Mouse (Mus musculus) heart, embryonic 10.5 days (tissue): ENCODE results near the gene Gm8677. TPM values are rescaled to one million over a fixed set of nuclear protein-coding genes. Genes with fewer than 3 reads are reported as not detected.
"Not testable (repeated sequence)": the region's sequence is repeated elsewhere in the genome, so short reads cannot be mapped to it uniquely, and the experiment has no call there.

Experiments
- DNase-seq: peaks from one replicate; pipeline ENCODE4 v3.0.0-alpha.2; 2017; ENCODE audit warnings: low spot score
- H3K27ac ChIP-seq: fragments of 300-500 bp; sonication (generic); 2 replicates; pipeline ENCODE4 v1.5.1; 2016; ENCODE audit warnings: mild to moderate bottlenecking
- H3K27me3 ChIP-seq: fragments of 300-500 bp; sonication (generic); 2 replicates; pipeline ENCODE4 v1.6.1; 2016; ENCODE audit warnings: mild to moderate bottlenecking; ENCODE audit not compliant: poor library complexity, insufficient read depth, severe bottlenecking
- H3K36me3 ChIP-seq: fragments of 300-500 bp; sonication (generic); 2 replicates; pipeline ENCODE4 v1.6.1; 2016; ENCODE audit warnings: mild to moderate bottlenecking, moderate library complexity
- H3K4me1 ChIP-seq: fragments of 300-500 bp; sonication (generic); 2 replicates; pipeline ENCODE4 v1.6.1; 2016; ENCODE audit warnings: mild to moderate bottlenecking
- H3K4me3 ChIP-seq: fragments of 300-500 bp; sonication (generic); 2 replicates; pipeline ENCODE4 v1.5.1; 2016; ENCODE audit warnings: mild to moderate bottlenecking, moderate library complexity
- H3K9me3 ChIP-seq: fragments of 300-500 bp; sonication (generic); 2 replicates; pipeline ENCODE4 v1.6.1; 2016; ENCODE audit warnings: mild to moderate bottlenecking, moderate library complexity
- WGBS: fragments of 180-500 bp; shearing (Covaris S2); methylation state at CpG from one replicate; pipeline ENCODE4 v1.1.7; 2016; 5-methylcytosine and 5-hydroxymethylcytosine counted together
- polyA plus RNA-seq: library from polyadenylated mRNA; unstranded; fragments of >200 nt; fragmentation: Nextera tagmentation; extraction: Ambion mirVana; gene quantifications from 2 replicates; pipeline ENCODE4 v1.2.1, GENCODE M21; 2016

Gene Gm8677
- not detected in 2 replicates for polyA plus RNA-seq

DNA sequence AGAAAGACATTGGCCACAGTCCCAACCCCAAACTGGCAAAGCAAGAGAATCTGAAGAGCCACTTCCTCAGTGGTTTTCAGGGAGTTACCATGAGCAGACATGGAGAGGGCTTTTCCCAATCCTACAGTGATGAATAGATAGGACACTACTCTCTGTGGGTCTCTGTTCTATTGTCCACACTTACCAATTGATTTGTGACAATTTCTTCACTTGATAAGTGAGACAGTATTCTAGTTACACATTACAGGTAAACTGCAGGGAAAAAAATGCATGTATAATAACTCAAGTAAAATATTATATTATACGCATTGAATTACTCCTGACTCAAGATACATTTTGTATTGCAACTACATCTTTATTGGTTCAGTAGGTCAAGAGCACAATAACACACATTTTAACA is at the start of gene Gm8677:
Gm8677 (minus strand) TSS at position 101 of the 400 bp plus-strand sequence.
- H3K27me3 ChIP-seq, H3K36me3 ChIP-seq, H3K4me3 ChIP-seq, H3K4me1 ChIP-seq, H3K27ac ChIP-seq, DNase-seq, H3K9me3 ChIP-seq: not testable (repeated sequence)
- WGBS: no CpG with 5 or more reads among the region's 1 CpGs

DNA sequence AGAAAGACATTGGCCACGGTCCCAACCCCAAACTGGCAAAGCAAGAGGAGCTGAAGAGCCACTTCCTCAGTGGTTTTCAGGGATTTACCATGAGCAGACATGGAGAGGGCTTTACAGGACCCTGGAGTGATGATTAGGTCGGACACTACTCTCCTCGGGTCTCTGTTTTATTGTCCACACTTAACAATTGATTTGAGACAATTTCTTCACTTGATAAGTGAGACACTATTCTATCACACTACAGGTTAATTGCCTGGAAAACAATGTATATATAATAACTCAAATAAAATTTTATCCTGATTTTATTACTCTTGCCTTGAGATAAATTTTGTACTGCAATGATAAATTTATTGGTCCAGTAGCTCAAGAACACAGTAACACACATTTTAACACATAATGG is 30.6 kb upstream of the Gm8677 start, which contains the start of gene Gm4201:
Gm4201 (minus strand) TSS at position 101 of the 400 bp plus-strand sequence.
- not testable (repeated sequence) for H3K4me1 ChIP-seq, DNase-seq, H3K36me3 ChIP-seq, H3K4me3 ChIP-seq, H3K9me3 ChIP-seq, H3K27ac ChIP-seq, H3K27me3 ChIP-seq
- WGBS: no CpG with 5 or more reads among the region's 3 CpGs

DNA sequence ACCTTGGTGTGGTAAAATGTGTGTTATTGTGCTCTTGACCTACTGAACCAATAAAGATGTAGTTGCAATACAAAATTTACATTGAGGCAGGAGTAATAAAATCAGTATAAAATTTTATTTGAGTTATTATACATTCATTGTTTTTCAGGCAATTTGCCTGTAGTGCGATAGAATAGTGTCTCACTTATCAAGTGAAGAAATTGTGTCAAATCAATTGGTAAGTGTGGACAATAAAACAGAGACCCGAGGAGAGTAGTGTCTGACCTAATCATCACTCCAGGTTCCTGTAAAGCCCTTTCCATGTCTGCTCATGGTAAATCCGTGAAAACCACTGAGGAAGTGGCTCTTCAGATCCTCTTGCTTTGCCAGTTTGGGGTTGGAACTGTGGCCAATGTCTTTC is 12.0 kb downstream of the Gm8677 start, which contains the start of gene Vmn1r152:
Vmn1r152 (plus strand) TSS at position 301 of the 400 bp plus-strand sequence.
- H3K4me1 ChIP-seq: not testable (repeated sequence)
- WGBS: no CpG with 5 or more reads among the region's 3 CpGs

DNA sequence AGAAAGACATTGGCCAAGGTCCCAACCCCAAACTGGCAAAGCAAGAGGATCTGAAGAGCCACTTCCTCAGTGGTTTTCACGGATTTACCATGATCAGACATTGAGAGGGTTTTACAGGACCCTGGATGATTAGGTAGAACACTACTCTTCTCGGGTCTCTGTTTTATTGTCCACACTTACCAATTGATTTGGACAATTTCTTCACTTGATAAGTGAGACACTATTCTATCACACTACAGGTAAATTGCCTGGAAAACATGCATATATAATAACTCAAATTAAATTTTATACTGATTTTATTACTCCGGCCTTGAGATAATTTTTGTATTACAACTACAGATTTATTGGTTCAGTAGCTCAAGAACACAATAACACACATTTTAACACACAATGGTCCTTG is 35.1 kb downstream of the Gm8677 start, which contains the start of gene Vmn1r151:
Vmn1r151 (minus strand) TSS at position 101 of the 400 bp plus-strand sequence.
- not testable (repeated sequence) for H3K4me1 ChIP-seq, DNase-seq, H3K36me3 ChIP-seq, H3K27me3 ChIP-seq, H3K9me3 ChIP-seq, H3K27ac ChIP-seq, H3K4me3 ChIP-seq
- 47% methylated on average over 2 of the region's 3 CpGs for WGBS

More for the DNA sequence above, 12.0 kb downstream of the Gm8677 start, which contains the start of gene Vmn1r152:
- H3K9me3 ChIP-seq, H3K36me3 ChIP-seq, H3K4me3 ChIP-seq, H3K27me3 ChIP-seq, DNase-seq, H3K27ac ChIP-seq: not testable (repeated sequence)

Other genes starting within 250 kb of the Gm8677 start
- gene Gm4187, start 205.2 kb downstream of the Gm8677 start, polyA plus RNA-seq: not detected in 2 replicates
- not detected in 2 replicates for gene Gm8660, start 163.8 kb downstream of the Gm8677 start, polyA plus RNA-seq
- not detected in 2 replicates for gene Vmn1r148, start 121.3 kb downstream of the Gm8677 start, polyA plus RNA-seq
- not detected in 2 replicates for gene Vmn1r149, start 96.7 kb downstream of the Gm8677 start, polyA plus RNA-seq
- gene Gm10665, start 70.8 kb downstream of the Gm8677 start, polyA plus RNA-seq: not detected in 2 replicates
- not detected in 2 replicates for gene Vmn1r151, start 35.2 kb downstream of the Gm8677 start, polyA plus RNA-seq
- gene Vmn1r152, start 11.9 kb downstream of the Gm8677 start, polyA plus RNA-seq: not detected in 2 replicates
- not detected in 2 replicates for gene Gm4201, start 30.5 kb upstream of the Gm8677 start, polyA plus RNA-seq
- not detected in 2 replicates for gene Gm4565, start 53.2 kb upstream of the Gm8677 start, polyA plus RNA-seq
- not detected in 2 replicates for gene Vmn1r155, start 123.1 kb upstream of the Gm8677 start, polyA plus RNA-seq
- not detected in 2 replicates for gene Gm8693, start 157.4 kb upstream of the Gm8677 start, polyA plus RNA-seq
- not detected in 2 replicates for gene Gm4567, start 184.8 kb upstream of the Gm8677 start, polyA plus RNA-seq
- gene Vmn1r157, start 226.8 kb upstream of the Gm8677 start, polyA plus RNA-seq: not detected in 2 replicates